Mouse (Mus musculus) ES-Bruce4 (cell line): Measurements from ENCODE around the gene Sox1.

Source experiments
- CTCF ChIP-seq: IDR thresholded peaks from one replicate; pipeline ENCODE4 v1.8.1; 2011; ENCODE audit warnings: low read depth, low read length
- POLR2A ChIP-seq: IDR thresholded peaks from one replicate; pipeline ENCODE4 v1.8.1; 2011; ENCODE audit warnings: low read length; ENCODE audit not compliant: insufficient read depth

DNA sequence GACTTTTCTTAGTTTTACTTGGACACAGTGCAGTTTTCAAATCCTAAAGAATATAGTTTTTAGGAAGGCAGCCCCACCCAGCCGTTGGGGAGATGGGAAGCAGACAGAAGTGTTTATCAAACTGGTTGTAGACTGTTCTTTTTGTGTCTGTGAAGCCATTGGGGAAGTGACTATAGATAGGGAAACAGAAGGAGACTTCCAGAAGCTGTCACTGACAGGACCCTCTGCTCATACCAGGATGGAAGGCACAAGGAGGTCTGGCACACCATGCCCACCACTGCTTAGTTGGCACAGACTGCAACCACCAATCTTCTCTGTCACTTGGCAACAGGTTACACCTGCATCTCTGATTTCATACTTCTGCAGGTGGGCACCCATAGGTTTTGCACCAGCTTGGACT is 2.3 kb upstream of the Sox1 start:
- no peak for TF ChIP-seq POLR2A
- no peak for TF ChIP-seq CTCF
